Mouse (Mus musculus) G1E (cell line): ENCODE results near the gene Daam1.

Source experiments
- CTCF ChIP-seq: IDR thresholded peaks from 2 replicates; pipeline ENCODE4 v1.5.1; 2012; ENCODE audit warnings: low read depth, low read length, inconsistent platforms, mixed read lengths
- GATA1 ChIP-seq: IDR thresholded peaks from 2 replicates; pipeline ENCODE4 v1.6.1; 2012; ENCODE audit warnings: borderline replicate concordance, low read length, inconsistent platforms, mixed read lengths
- GATA2 ChIP-seq: IDR thresholded peaks from 2 replicates; pipeline ENCODE4 v1.6.1; 2012; ENCODE audit warnings: low read depth, low read length, inconsistent platforms, borderline replicate concordance
- TAL1 ChIP-seq: conservative IDR thresholded peaks from 2 replicates; pipeline ENCODE4 v1.6.1; 2012; ENCODE audit warnings: low read depth, low read length, inconsistent platforms, mixed read lengths

DNA sequence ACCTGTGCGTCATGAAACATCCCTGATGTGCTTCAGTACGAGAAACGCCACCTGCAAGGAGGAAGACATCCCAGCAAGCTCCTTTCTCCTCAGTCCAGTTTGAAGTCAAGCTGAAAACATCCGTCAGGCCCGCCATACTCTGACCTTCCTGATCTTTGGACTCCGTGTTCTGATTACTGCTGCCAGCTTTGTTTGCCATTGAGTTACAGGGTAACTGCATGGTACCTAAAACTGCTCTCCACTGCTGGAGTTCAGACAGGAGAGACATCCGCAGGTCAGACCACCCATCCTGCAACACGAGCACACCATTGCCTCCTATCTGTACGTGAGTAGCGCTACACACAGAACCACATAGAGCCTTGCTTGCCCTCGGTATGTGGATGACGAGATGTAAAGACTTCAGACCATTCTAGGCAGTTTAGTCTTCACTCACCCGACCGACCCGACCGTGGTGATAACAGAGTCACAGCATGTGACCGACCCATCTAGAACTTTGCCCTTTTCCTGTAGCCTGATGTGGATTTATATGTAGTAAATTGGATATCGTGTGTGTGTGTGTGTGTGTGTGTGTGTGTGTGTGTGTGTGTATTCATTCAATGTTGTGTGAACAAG lies 161.8 kb downstream of the Daam1 start:
- TF ChIP-seq CTCF, result no peak
- TF ChIP-seq GATA2, result no peak
- TF ChIP-seq GATA1, result no peak
- no peak for TF ChIP-seq TAL1
